Mouse (Mus musculus) thymus, adult 2 months (tissue): ENCODE measurements around the gene Atf6.

ENCODE experiments used
- CTCF ChIP-seq: fragments of 200-500 bp; IDR thresholded peaks from 2 replicates; pipeline ENCODE4 v1.5.1; 2012; ENCODE audit warnings: mild to moderate bottlenecking, control low read depth, low read length, moderate library complexity, borderline replicate concordance; ENCODE audit not compliant: control insufficient read depth, poor library complexity, insufficient read depth; ENCODE audit errors: extremely low read depth
- POLR2A ChIP-seq: fragments of 200-500 bp; IDR thresholded peaks from 2 replicates; pipeline ENCODE4 v1.6.1; 2012; ENCODE audit warnings: mild to moderate bottlenecking, low read length, control low read depth, moderate library complexity; ENCODE audit not compliant: control insufficient read depth, poor library complexity, insufficient read depth; ENCODE audit errors: extremely low read depth

GRCm38 (mm10) chr1:170853604-170854003 is 14.0 kb downstream of the Atf6 start:
- TF ChIP-seq CTCF (no peak), POLR2A (no peak)
